Mouse (Mus musculus): Measurements from ENCODE around the gene Rapgef6. TPM values are rescaled to one million over a fixed set of nuclear protein-coding genes. Genes with fewer than 3 reads are reported as not detected.

The Rapgef6 gene
- polyA plus RNA-seq, 1 experiment, result 3.2 TPM

- Histone ChIP-seq H3K36me3 (ENCODE audit: control insufficient read depth, insufficient read depth) (peaks cover 27% of the 10 kb centered on the region), H3K79me2 (ENCODE audit: control insufficient read depth, insufficient read depth) (no peaks in the 10 kb centered on the region), H3K79me3 (ENCODE audit: low read depth) (no peaks in the 10 kb centered on the region), H3K4me3 (ENCODE audit: insufficient read depth, poor library complexity, severe bottlenecking) (no peak overlapping the region), H3ac (ENCODE audit: control insufficient read depth, insufficient read length, low read depth) (no peak overlapping the region), H3K27me3 (ENCODE audit: control insufficient read depth, insufficient read depth, insufficient read length) (no peaks in the 10 kb centered on the region)
- no peak for TF ChIP-seq MYOG (IDR thresholded peaks at IDR 0.05; ENCODE audit: control insufficient read depth, extremely low read depth, insufficient read length)
- TF ChIP-seq CEBPB (IDR thresholded peaks at IDR 0.05; ENCODE audit: low read depth), result no peak
- no peak for TF ChIP-seq USF1 (IDR thresholded peaks at IDR 0.05; ENCODE audit: low read depth)
- no peak for TF ChIP-seq CTCF (IDR thresholded peaks at IDR 0.05; ENCODE audit: control insufficient read depth, insufficient read depth, insufficient read length)
- no peak for TF ChIP-seq MYOD1 (IDR thresholded peaks at IDR 0.05; ENCODE audit: control insufficient read depth, insufficient read length, low read depth)
- no peak for TF ChIP-seq FOSL1 (IDR thresholded peaks at IDR 0.05; ENCODE audit: insufficient read depth, low read length, poor library complexity, severe bottlenecking)
- no peak for TF ChIP-seq MAX (IDR thresholded peaks at IDR 0.05)
Observed at GRCm38 (mm10) chr11:54726571-54727062, 204.0 kb downstream of the Rapgef6 start.

- no peak overlapping the region for H3ac ChIP-seq (ENCODE audit: control insufficient read depth, insufficient read length, low read depth)
- H3K4me3 ChIP-seq (ENCODE audit: insufficient read depth, poor library complexity, severe bottlenecking), result no peak overlapping the region
- no peak for TF ChIP-seq MYOG (IDR thresholded peaks at IDR 0.05; ENCODE audit: control insufficient read depth, extremely low read depth, insufficient read length)
- TF ChIP-seq MAX (IDR thresholded peaks at IDR 0.05), result no peak
- no peak for TF ChIP-seq CEBPB (IDR thresholded peaks at IDR 0.05; ENCODE audit: low read depth)
- TF ChIP-seq CTCF (IDR thresholded peaks at IDR 0.05; ENCODE audit: control insufficient read depth, insufficient read depth, insufficient read length), result no peak
- TF ChIP-seq USF1 (IDR thresholded peaks at IDR 0.05; ENCODE audit: low read depth), result no peak
- no peak for TF ChIP-seq FOSL1 (IDR thresholded peaks at IDR 0.05; ENCODE audit: insufficient read depth, low read length, poor library complexity, severe bottlenecking)
- no peak for TF ChIP-seq MYOD1 (IDR thresholded peaks at IDR 0.05; ENCODE audit: control insufficient read depth, insufficient read length, low read depth)
- peaks cover 19% of the 10 kb centered on the region for H3K36me3 ChIP-seq (ENCODE audit: control insufficient read depth, insufficient read depth)
- no peaks in the 10 kb centered on the region for H3K79me3 ChIP-seq (ENCODE audit: low read depth)
- no peaks in the 10 kb centered on the region for H3K27me3 ChIP-seq (ENCODE audit: control insufficient read depth, insufficient read depth, insufficient read length)
- H3K79me2 ChIP-seq (ENCODE audit: control insufficient read depth, insufficient read depth), result no peaks in the 10 kb centered on the region
Observed at GRCm38 (mm10) chr11:54727327-54727901, 204.8 kb downstream of the Rapgef6 start.

DNA sequence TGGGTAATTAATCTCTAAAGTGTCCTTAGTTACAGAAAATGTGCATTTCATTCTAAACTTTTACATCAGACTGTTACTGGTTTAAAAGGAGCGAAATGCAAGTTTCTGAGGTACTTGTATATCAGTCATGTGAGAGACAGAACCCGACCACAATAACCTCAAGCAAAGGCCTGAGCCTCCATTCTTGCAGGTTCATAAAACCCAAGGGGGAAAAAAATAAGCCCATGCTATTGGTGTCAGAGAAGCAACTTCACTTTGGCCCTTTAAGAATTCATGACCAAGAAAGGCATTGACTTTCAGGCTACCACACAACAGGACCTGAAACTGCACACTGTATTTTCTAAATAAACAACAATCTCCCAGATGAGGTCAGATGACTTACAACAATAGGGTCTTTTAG lies 205.7 kb downstream of the Rapgef6 start:
- no peak overlapping the region for H3K4me3 ChIP-seq (ENCODE audit: insufficient read depth, poor library complexity, severe bottlenecking)
- peaks cover 11% of the 10 kb centered on the region for H3K36me3 ChIP-seq (ENCODE audit: control insufficient read depth, insufficient read depth)
- no peaks in the 10 kb centered on the region for H3K27me3 ChIP-seq (ENCODE audit: control insufficient read depth, insufficient read depth, insufficient read length)

GRCm38 (mm10) chr11:54729311-54729710 lies 206.7 kb downstream of the Rapgef6 start:
- Histone ChIP-seq H3K79me3 (ENCODE audit: low read depth) (no peaks in the 10 kb centered on the region), H3ac (ENCODE audit: control insufficient read depth, insufficient read length, low read depth) (no peak overlapping the region), H3K36me3 (ENCODE audit: control insufficient read depth, insufficient read depth) (peaks cover 18% of the 10 kb centered on the region), H3K4me3 (ENCODE audit: insufficient read depth, poor library complexity, severe bottlenecking) (no peak overlapping the region), H3K27me3 (ENCODE audit: control insufficient read depth, insufficient read depth, insufficient read length) (no peaks in the 10 kb centered on the region), H3K79me2 (ENCODE audit: control insufficient read depth, insufficient read depth) (no peaks in the 10 kb centered on the region)
- no peak for TF ChIP-seq FOSL1 (IDR thresholded peaks at IDR 0.05; ENCODE audit: insufficient read depth, low read length, poor library complexity, severe bottlenecking)
- TF ChIP-seq MYOD1 (IDR thresholded peaks at IDR 0.05; ENCODE audit: control insufficient read depth, insufficient read length, low read depth), result no peak
- no peak for TF ChIP-seq MYOG (IDR thresholded peaks at IDR 0.05; ENCODE audit: control insufficient read depth, extremely low read depth, insufficient read length)
- no peak for TF ChIP-seq CEBPB (IDR thresholded peaks at IDR 0.05; ENCODE audit: low read depth)
- TF ChIP-seq CTCF (IDR thresholded peaks at IDR 0.05; ENCODE audit: control insufficient read depth, insufficient read depth, insufficient read length), result no peak
- no peak for TF ChIP-seq MAX (IDR thresholded peaks at IDR 0.05)
- TF ChIP-seq USF1 (IDR thresholded peaks at IDR 0.05; ENCODE audit: low read depth), result no peak

More for the DNA sequence above, 205.7 kb downstream of the Rapgef6 start:
- TF ChIP-seq MYOG (IDR thresholded peaks at IDR 0.05; ENCODE audit: control insufficient read depth, extremely low read depth, insufficient read length) (no peak), MYOD1 (IDR thresholded peaks at IDR 0.05; ENCODE audit: control insufficient read depth, insufficient read length, low read depth) (no peak), CEBPB (IDR thresholded peaks at IDR 0.05; ENCODE audit: low read depth) (no peak), CTCF (IDR thresholded peaks at IDR 0.05; ENCODE audit: control insufficient read depth, insufficient read depth, insufficient read length) (no peak), MAX (IDR thresholded peaks at IDR 0.05) (no peak), FOSL1 (IDR thresholded peaks at IDR 0.05; ENCODE audit: insufficient read depth, low read length, poor library complexity, severe bottlenecking) (no peak), USF1 (IDR thresholded peaks at IDR 0.05; ENCODE audit: low read depth) (no peak)
- no peaks in the 10 kb centered on the region for H3K79me3 ChIP-seq (ENCODE audit: low read depth)
- H3K79me2 ChIP-seq (ENCODE audit: control insufficient read depth, insufficient read depth), result no peaks in the 10 kb centered on the region
- H3ac ChIP-seq (ENCODE audit: control insufficient read depth, insufficient read length, low read depth), result no peak overlapping the region

DNA sequence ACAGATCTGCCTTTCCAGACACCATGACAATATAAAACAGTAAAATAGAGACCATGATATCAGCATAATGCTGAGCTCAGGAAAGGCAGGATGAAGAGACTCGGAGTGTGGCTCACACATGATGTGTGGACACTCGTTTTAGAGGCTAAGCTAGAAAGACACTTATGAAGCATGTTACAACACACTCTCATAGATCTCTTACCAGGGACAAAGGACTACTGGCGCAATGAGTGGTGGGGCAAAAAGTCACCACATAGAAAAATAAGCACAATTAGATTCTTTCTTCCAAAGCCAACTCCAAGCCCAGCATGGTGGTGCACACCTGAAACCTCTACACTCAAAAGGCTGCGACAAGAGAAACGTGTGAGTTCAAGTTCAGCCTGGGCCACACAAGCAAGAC lies 208.3 kb downstream of the Rapgef6 start:
- H3K36me3 ChIP-seq (ENCODE audit: control insufficient read depth, insufficient read depth), result peaks cover 24% of the 10 kb centered on the region
- TF ChIP-seq USF1 (IDR thresholded peaks at IDR 0.05; ENCODE audit: low read depth), result no peak
- no peak for TF ChIP-seq MYOD1 (IDR thresholded peaks at IDR 0.05; ENCODE audit: control insufficient read depth, insufficient read length, low read depth)
- no peak for TF ChIP-seq MAX (IDR thresholded peaks at IDR 0.05)
- no peak for TF ChIP-seq CEBPB (IDR thresholded peaks at IDR 0.05; ENCODE audit: low read depth)
- TF ChIP-seq FOSL1 (IDR thresholded peaks at IDR 0.05; ENCODE audit: insufficient read depth, low read length, poor library complexity, severe bottlenecking), result no peak
- TF ChIP-seq MYOG (IDR thresholded peaks at IDR 0.05; ENCODE audit: control insufficient read depth, extremely low read depth, insufficient read length), result no peak
- TF ChIP-seq CTCF (IDR thresholded peaks at IDR 0.05; ENCODE audit: control insufficient read depth, insufficient read depth, insufficient read length), result no peak
- H3K4me3 ChIP-seq (ENCODE audit: insufficient read depth, poor library complexity, severe bottlenecking), result no peak overlapping the region
- no peak overlapping the region for H3ac ChIP-seq (ENCODE audit: control insufficient read depth, insufficient read length, low read depth)
- H3K27me3 ChIP-seq (ENCODE audit: control insufficient read depth, insufficient read depth, insufficient read length), result no peaks in the 10 kb centered on the region
- H3K79me3 ChIP-seq (ENCODE audit: low read depth), result no peaks in the 10 kb centered on the region
- no peaks in the 10 kb centered on the region for H3K79me2 ChIP-seq (ENCODE audit: control insufficient read depth, insufficient read depth)

Data from C2C12 (cell line).